Mouse (Mus musculus) naive thymus-derived CD4-positive, alpha-beta T cell, adult 2 months (primary cell): ENCODE results near the gene Uqcc1.
A peak's percentile ranks its signal among the peaks of the same experiment; 100 is the strongest.

Source experiments
- DNase-seq: peaks from one replicate; pipeline ENCODE4 v3.0.0-alpha.2; 2011; ENCODE audit warnings: low read depth

Gene Uqcc1

GRCm38 (mm10) chr2:155814829-155815228, 115.3 kb downstream of the Uqcc1 start:
- no peak for DNase-seq

GRCm38 (mm10) chr2:155812637-155813036, 117.5 kb downstream of the Uqcc1 start:
- no peak for DNase-seq

- peak; percentile 91 for DNase-seq
These were observed 118.2 kb downstream of the Uqcc1 start for GRCm38 (mm10) chr2:155811821-155812396.

GRCm38 (mm10) chr2:155809620-155810019, 120.5 kb downstream of the Uqcc1 start:
- DNase-seq = no peak

- no peak for DNase-seq
These were observed 122.7 kb downstream of the Uqcc1 start for GRCm38 (mm10) chr2:155807408-155807807.

- no peak for DNase-seq
These were observed 123.6 kb downstream of the Uqcc1 start for GRCm38 (mm10) chr2:155806548-155806947.

- DNase-seq = no peak
These were observed 124.2 kb downstream of the Uqcc1 start for GRCm38 (mm10) chr2:155805925-155806255.

- no peak for DNase-seq
These were observed 124.7 kb downstream of the Uqcc1 start for GRCm38 (mm10) chr2:155805231-155805924.

- no peak for DNase-seq
These were observed 126.1 kb downstream of the Uqcc1 start for GRCm38 (mm10) chr2:155804053-155804452.

GRCm38 (mm10) chr2:155802761-155803160, 127.3 kb downstream of the Uqcc1 start:
- peak; percentile 46 for DNase-seq

- DNase-seq = no peak
These were observed 131.5 kb downstream of the Uqcc1 start for GRCm38 (mm10) chr2:155798613-155799012.
